Mouse (Mus musculus): ENCODE measurements around the gene Tmem100. TPM values are rescaled to one million over a fixed set of nuclear protein-coding genes. Genes with fewer than 3 reads are reported as not detected.

The Tmem100 gene
- polyA plus RNA-seq, 1 experiment = 1.5 TPM

DNA sequence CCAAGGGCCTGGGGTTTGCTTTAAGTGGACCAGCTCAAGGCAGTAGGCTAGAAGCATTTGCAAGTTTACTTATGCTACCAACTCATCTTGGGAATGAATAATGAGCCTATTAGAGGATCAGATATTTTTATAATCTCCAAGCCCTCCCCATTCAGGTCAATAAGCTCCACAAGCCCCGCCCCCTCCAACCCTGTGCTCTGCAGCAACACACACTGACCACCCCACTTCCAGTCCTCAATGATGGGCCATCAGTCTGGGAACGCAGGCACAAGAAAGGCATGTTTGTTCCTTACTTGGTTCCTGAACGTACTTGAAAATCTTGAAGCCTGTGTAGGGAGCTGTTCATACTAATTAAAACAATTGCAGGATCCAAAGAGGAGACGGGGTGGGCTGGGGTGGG, 23.7 kb downstream of the Tmem100 start:
- DNase-seq = no peak
- Histone ChIP-seq H3K27me3 (replicated peaks; ENCODE audit: control insufficient read depth, insufficient read depth, low read length) (no peaks in the 10 kb centered on the region), H3K4me3 (ENCODE audit: insufficient read depth, low read depth, low read length) (no peak overlapping the region), H3K4me1 (ENCODE audit: control insufficient read depth, insufficient read depth, low read length) (no peaks in the 10 kb centered on the region), H3K27ac (ENCODE audit: insufficient read depth, low read depth, low read length) (no peak overlapping the region), H3K36me3 (ENCODE audit: control insufficient read depth, insufficient read depth, low read length) (no peaks in the 10 kb centered on the region)
- 69% methylated on average over 4 of the region's 4 CpGs for WGBS
- TF ChIP-seq CTCF (conservative IDR thresholded peaks at IDR 0.05; ENCODE audit: insufficient read depth, insufficient read length, low read depth, low read length) (no peak), POLR2A (IDR thresholded peaks at IDR 0.05; ENCODE audit: low read depth, low read length) (no peak)

DNA sequence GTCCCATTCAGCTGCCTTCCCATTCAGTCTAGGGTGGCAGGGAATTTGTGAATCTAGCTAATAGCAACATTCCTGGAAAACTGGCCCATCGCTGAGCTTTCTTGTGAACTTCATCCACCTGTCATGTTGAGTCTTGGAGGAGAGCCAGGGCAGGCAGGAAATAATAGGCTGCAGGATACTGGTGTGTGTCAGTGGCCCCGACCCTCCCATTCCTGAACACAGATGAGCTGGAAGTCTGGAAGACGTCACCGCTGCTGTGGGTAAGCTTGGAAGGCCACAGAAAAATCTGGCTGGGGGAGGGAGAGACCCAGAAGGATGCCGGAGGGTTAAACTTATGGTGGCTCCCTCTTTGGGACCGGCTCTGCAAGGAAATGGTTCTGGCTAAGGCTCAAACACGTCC, 24.3 kb downstream of the Tmem100 start:
- Histone ChIP-seq H3K27me3 (replicated peaks; ENCODE audit: control insufficient read depth, insufficient read depth, low read length) (no peaks in the 10 kb centered on the region), H3K4me3 (ENCODE audit: insufficient read depth, low read depth, low read length) (no peak overlapping the region), H3K27ac (ENCODE audit: insufficient read depth, low read depth, low read length) (no peak overlapping the region), H3K4me1 (ENCODE audit: control insufficient read depth, insufficient read depth, low read length) (no peaks in the 10 kb centered on the region), H3K36me3 (ENCODE audit: control insufficient read depth, insufficient read depth, low read length) (no peaks in the 10 kb centered on the region)
- TF ChIP-seq POLR2A (IDR thresholded peaks at IDR 0.05; ENCODE audit: low read depth, low read length) (no peak), CTCF (conservative IDR thresholded peaks at IDR 0.05; ENCODE audit: insufficient read depth, insufficient read length, low read depth, low read length) (no peak)
- peak; percentile 43 for DNase-seq
- WGBS = 42% methylated on average over 7 of the region's 7 CpGs

DNA sequence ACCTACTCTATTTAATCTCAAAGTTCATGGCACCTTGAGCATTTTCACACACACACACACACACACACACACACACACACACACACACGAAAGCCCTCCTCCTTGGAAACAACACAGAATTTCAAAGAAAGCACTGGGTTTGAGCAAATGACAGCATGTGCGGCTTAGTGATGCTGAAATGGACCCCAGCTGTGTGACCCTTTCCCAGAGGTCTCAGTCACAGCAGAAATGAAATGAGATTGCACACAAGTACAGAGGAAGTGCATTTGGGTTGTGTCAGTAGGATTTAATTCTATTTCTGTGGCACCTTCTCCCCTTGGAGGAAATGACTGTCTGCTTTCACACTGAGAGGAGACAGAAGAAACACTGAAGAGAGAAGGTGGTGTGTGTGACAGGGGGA, 26.9 kb downstream of the Tmem100 start:
- H3K36me3 ChIP-seq (ENCODE audit: control insufficient read depth, insufficient read depth, low read length) = no peaks in the 10 kb centered on the region
- WGBS = 58% methylated on average over 2 of the region's 2 CpGs
- no peaks in the 10 kb centered on the region for H3K4me1 ChIP-seq (ENCODE audit: control insufficient read depth, insufficient read depth, low read length)
- H3K4me3 ChIP-seq (ENCODE audit: insufficient read depth, low read depth, low read length) = no peak overlapping the region
- H3K27me3 ChIP-seq (replicated peaks; ENCODE audit: control insufficient read depth, insufficient read depth, low read length) = no peaks in the 10 kb centered on the region
- H3K27ac ChIP-seq (ENCODE audit: insufficient read depth, low read depth, low read length) = no peak overlapping the region
- DNase-seq = no peak
- no peak for TF ChIP-seq POLR2A (IDR thresholded peaks at IDR 0.05; ENCODE audit: low read depth, low read length)
- TF ChIP-seq CTCF (conservative IDR thresholded peaks at IDR 0.05; ENCODE audit: insufficient read depth, insufficient read length, low read depth, low read length) = no peak

DNA sequence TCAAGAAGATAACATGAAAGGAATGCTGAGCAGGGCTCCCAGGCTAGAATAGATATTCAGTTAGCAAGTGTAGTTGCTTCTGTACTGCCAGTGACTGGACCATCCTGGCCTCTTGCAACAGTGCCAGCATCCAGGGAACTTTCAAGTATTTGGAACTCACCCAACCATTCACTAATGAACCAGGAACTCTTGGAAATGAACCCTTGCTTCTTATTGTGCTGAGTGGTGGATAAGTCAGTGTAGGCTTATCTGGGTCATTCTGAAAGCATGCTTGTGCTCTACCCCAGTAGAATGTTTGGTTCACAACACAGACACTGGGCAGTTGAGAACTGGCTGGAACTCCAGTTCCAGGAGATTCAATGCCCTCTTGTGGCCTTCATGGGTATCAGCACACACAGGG, 29.1 kb downstream of the Tmem100 start:
- Histone ChIP-seq H3K36me3 (ENCODE audit: control insufficient read depth, insufficient read depth, low read length) (no peaks in the 10 kb centered on the region), H3K27ac (ENCODE audit: insufficient read depth, low read depth, low read length) (no peak overlapping the region), H3K4me1 (ENCODE audit: control insufficient read depth, insufficient read depth, low read length) (no peaks in the 10 kb centered on the region), H3K4me3 (ENCODE audit: insufficient read depth, low read depth, low read length) (no peak overlapping the region), H3K27me3 (replicated peaks; ENCODE audit: control insufficient read depth, insufficient read depth, low read length) (no peaks in the 10 kb centered on the region)
- TF ChIP-seq CTCF (conservative IDR thresholded peaks at IDR 0.05; ENCODE audit: insufficient read depth, insufficient read length, low read depth, low read length) (no peak), POLR2A (IDR thresholded peaks at IDR 0.05; ENCODE audit: low read depth, low read length) (no peak)
- no peak for DNase-seq

DNA sequence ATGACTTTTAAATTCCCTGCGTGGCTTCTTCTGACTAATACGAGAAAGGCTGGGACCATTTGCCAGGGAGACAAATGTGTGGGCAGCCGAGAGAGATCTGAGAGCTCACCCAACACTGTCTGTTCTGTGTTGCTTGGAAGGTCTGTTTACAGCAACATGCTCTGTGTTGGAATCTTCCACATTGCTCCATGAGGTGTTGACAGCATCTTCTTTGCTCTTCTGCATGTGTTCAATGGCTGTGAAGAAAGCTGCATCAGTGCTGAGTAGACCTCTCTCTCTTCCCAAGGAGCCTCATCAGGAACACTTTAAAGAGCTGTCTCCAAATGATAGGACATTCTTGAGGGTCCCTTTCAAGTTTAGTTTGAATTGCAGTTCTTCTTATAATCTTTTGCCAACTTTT, 32.5 kb downstream of the Tmem100 start:
- WGBS = 69% methylated on average over 3 of the region's 3 CpGs
- no peak for DNase-seq
- no peak for TF ChIP-seq POLR2A (IDR thresholded peaks at IDR 0.05; ENCODE audit: low read depth, low read length)
- TF ChIP-seq CTCF (conservative IDR thresholded peaks at IDR 0.05; ENCODE audit: insufficient read depth, insufficient read length, low read depth, low read length) = no peak
- Histone ChIP-seq H3K4me3 (ENCODE audit: insufficient read depth, low read depth, low read length) (no peak overlapping the region), H3K4me1 (ENCODE audit: control insufficient read depth, insufficient read depth, low read length) (no peaks in the 10 kb centered on the region), H3K36me3 (ENCODE audit: control insufficient read depth, insufficient read depth, low read length) (no peaks in the 10 kb centered on the region), H3K27ac (ENCODE audit: insufficient read depth, low read depth, low read length) (no peak overlapping the region), H3K27me3 (replicated peaks; ENCODE audit: control insufficient read depth, insufficient read depth, low read length) (no peaks in the 10 kb centered on the region)

DNA sequence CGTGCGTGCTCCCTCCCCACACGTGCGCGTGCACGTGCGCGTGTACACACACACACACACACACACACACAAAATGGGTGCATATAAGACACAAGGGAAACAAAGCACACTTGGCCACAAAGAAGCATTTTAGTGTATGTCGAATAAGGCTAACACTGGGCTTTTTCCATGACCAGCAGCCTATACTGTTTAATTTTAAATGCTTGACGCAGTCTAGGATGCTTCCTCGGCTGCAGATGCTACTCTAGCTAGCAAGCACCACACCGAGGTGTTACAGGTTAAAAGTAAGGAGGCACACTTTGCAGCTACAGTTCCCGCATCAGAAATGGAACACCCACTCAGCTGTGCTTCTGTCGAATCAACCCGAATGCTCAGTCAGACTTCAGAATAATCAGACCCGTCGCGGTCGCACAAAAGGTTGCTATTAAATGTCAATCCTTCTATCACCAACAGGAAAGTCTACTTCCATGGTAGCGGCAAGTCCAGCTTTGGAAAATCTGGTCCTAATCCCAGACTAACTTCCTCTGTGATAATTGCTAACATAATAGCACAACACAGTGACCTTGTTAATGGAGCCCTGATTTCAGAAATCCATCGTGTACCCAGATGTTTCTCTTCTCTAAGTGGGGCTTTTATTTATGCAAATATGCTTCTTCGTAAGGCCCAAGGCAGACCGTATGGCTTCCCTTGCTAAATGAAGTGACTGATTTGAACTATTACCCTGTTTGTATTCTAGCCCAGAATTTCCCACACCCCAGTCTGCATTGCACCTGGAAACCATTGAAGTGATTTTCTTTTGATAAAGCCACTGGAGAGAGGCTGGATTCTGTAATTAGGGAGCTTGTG, 36.5 kb downstream of the Tmem100 start:
- TF ChIP-seq POLR2A (IDR thresholded peaks at IDR 0.05; ENCODE audit: low read depth, low read length) = no peak
- H3K27ac ChIP-seq (ENCODE audit: insufficient read depth, low read depth, low read length) = no peak overlapping the region
- 90% methylated on average over 23 of the region's 23 CpGs for WGBS

DNA sequence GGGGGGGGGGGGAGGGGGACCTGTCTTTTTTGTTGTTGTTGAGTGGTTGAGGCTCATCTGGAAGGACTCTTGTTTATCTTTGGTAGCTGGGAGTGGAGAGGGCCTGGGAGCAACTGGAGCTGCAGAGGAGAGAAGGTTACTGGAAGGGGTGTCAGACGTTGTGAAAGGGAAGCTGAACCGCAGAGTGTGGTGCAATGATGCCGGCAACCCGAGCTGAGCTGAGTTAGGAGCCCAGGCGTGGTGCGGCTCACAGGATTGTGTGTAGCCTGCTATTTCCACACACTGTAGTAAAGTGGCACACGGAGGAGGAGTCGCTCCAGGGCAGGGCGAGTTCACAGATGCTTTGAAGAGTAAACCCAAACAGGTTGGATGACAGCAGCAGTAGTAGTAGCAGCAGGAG, 41.6 kb downstream of the Tmem100 start:
- H3K4me1 ChIP-seq (ENCODE audit: control insufficient read depth, insufficient read depth, low read length) = no peaks in the 10 kb centered on the region
- TF ChIP-seq CTCF (conservative IDR thresholded peaks at IDR 0.05; ENCODE audit: insufficient read depth, insufficient read length, low read depth, low read length) (no peak), POLR2A (IDR thresholded peaks at IDR 0.05; ENCODE audit: low read depth, low read length) (no peak)
- no peak for DNase-seq

More for the DNA sequence above, 36.5 kb downstream of the Tmem100 start:
- Histone ChIP-seq H3K4me3 (ENCODE audit: insufficient read depth, low read depth, low read length) (no peak overlapping the region), H3K4me1 (ENCODE audit: control insufficient read depth, insufficient read depth, low read length) (no peaks in the 10 kb centered on the region), H3K36me3 (ENCODE audit: control insufficient read depth, insufficient read depth, low read length) (no peaks in the 10 kb centered on the region), H3K27me3 (replicated peaks; ENCODE audit: control insufficient read depth, insufficient read depth, low read length) (no peaks in the 10 kb centered on the region)
- no peak for DNase-seq

More for the DNA sequence above, 41.6 kb downstream of the Tmem100 start:
- 20% methylated on average over 9 of the region's 9 CpGs for WGBS
- Histone ChIP-seq H3K4me3 (ENCODE audit: insufficient read depth, low read depth, low read length) (no peak overlapping the region), H3K36me3 (ENCODE audit: control insufficient read depth, insufficient read depth, low read length) (no peaks in the 10 kb centered on the region), H3K27ac (ENCODE audit: insufficient read depth, low read depth, low read length) (no peak overlapping the region), H3K27me3 (replicated peaks; ENCODE audit: control insufficient read depth, insufficient read depth, low read length) (no peaks in the 10 kb centered on the region; the same call in 1 of the 2 replicates)
